Mouse (Mus musculus): Measurements from ENCODE around the gene Cstf1. TPM values are rescaled to one million over a fixed set of nuclear protein-coding genes. Genes with fewer than 3 reads are reported as not detected.

Gene Cstf1
- polyA plus RNA-seq, 1 experiment from 2014 or later = 22.4 TPM

- 68% methylated on average over 7 of the region's 7 CpGs for WGBS
- no peak overlapping the region for H3K9ac ChIP-seq (replicated peaks)
- no peaks in the 10 kb centered on the region for H3K9me3 ChIP-seq (replicated peaks)
- H3K4me1 ChIP-seq = no peaks in the 10 kb centered on the region
- no peak for ATAC-seq (ENCODE audit: low FRiP score)
- no peak overlapping the region for H3K4me2 ChIP-seq
- no peak overlapping the region for H3K4me3 ChIP-seq (replicated peaks)
- no peak overlapping the region for H3K27ac ChIP-seq (replicated peaks)
- H3K27me3 ChIP-seq (replicated peaks) = no peaks in the 10 kb centered on the region
- no peaks in the 10 kb centered on the region for H3K36me3 ChIP-seq
Observed at GRCm38 (mm10) chr2:172404239-172404638, 33.8 kb downstream of the Cstf1 start.

GRCm38 (mm10) chr2:172405011-172405410, 34.5 kb downstream of the Cstf1 start:
- H3K4me3 ChIP-seq (replicated peaks) = no peak overlapping the region
- no peak overlapping the region for H3K9ac ChIP-seq (replicated peaks)
- no peaks in the 10 kb centered on the region for H3K9me3 ChIP-seq (replicated peaks)
- H3K4me1 ChIP-seq = no peaks in the 10 kb centered on the region
- no peaks in the 10 kb centered on the region for H3K36me3 ChIP-seq
- WGBS = 78% methylated on average over 3 of the region's 3 CpGs
- no peak overlapping the region for H3K4me2 ChIP-seq
- ATAC-seq (ENCODE audit: low FRiP score) = no peak
- no peak overlapping the region for H3K27ac ChIP-seq (replicated peaks)
- H3K27me3 ChIP-seq (replicated peaks) = no peaks in the 10 kb centered on the region

GRCm38 (mm10) chr2:172406173-172406572, 35.7 kb downstream of the Cstf1 start:
- H3K4me2 ChIP-seq = no peak overlapping the region
- H3K4me1 ChIP-seq = no peaks in the 10 kb centered on the region
- no peaks in the 10 kb centered on the region for H3K9me3 ChIP-seq (replicated peaks)
- H3K4me3 ChIP-seq (replicated peaks) = no peak overlapping the region
- H3K27me3 ChIP-seq (replicated peaks) = no peaks in the 10 kb centered on the region
- WGBS = 77% methylated on average over 4 of the region's 4 CpGs
- H3K27ac ChIP-seq (replicated peaks) = no peak overlapping the region
- no peaks in the 10 kb centered on the region for H3K36me3 ChIP-seq
- ATAC-seq (ENCODE audit: low FRiP score) = no peak
- H3K9ac ChIP-seq (replicated peaks) = no peak overlapping the region

- Histone ChIP-seq H3K27me3 (replicated peaks) (no peaks in the 10 kb centered on the region), H3K4me2 (no peak overlapping the region), H3K4me3 (replicated peaks) (no peak overlapping the region), H3K27ac (replicated peaks) (no peak overlapping the region), H3K9ac (replicated peaks) (no peak overlapping the region), H3K9me3 (replicated peaks) (no peaks in the 10 kb centered on the region), H3K4me1 (peaks cover 2% of the 10 kb centered on the region), H3K36me3 (no peaks in the 10 kb centered on the region)
- no peak for ATAC-seq (ENCODE audit: low FRiP score)
- WGBS = 82% methylated on average over 2 of the region's 2 CpGs
Observed at GRCm38 (mm10) chr2:172407499-172407898, 37.0 kb downstream of the Cstf1 start.

- Histone ChIP-seq H3K9me3 (replicated peaks) (no peaks in the 10 kb centered on the region), H3K36me3 (no peaks in the 10 kb centered on the region), H3K27ac (replicated peaks) (no peak overlapping the region), H3K4me1 (peaks cover 10% of the 10 kb centered on the region), H3K9ac (replicated peaks) (no peak overlapping the region), H3K4me3 (replicated peaks) (no peak overlapping the region), H3K27me3 (replicated peaks) (no peaks in the 10 kb centered on the region), H3K4me2 (no peak overlapping the region)
- ATAC-seq (ENCODE audit: low FRiP score) = no peak
- WGBS = 78% methylated on average over 2 of the region's 2 CpGs
Observed at GRCm38 (mm10) chr2:172410686-172411085, 40.2 kb downstream of the Cstf1 start.

GRCm38 (mm10) chr2:172411091-172411490, 40.6 kb downstream of the Cstf1 start:
- no peak for ATAC-seq (ENCODE audit: low FRiP score)
- Histone ChIP-seq H3K27me3 (replicated peaks) (no peaks in the 10 kb centered on the region), H3K9ac (replicated peaks) (no peak overlapping the region), H3K4me2 (no peak overlapping the region), H3K27ac (replicated peaks) (no peak overlapping the region), H3K36me3 (no peaks in the 10 kb centered on the region), H3K4me1 (peaks cover 10% of the 10 kb centered on the region), H3K9me3 (replicated peaks) (no peaks in the 10 kb centered on the region), H3K4me3 (replicated peaks) (no peak overlapping the region)
- WGBS = 83% methylated on average over 11 of the region's 11 CpGs

GRCm38 (mm10) chr2:172412454-172412853, 42.0 kb downstream of the Cstf1 start:
- Histone ChIP-seq H3K9me3 (replicated peaks) (no peaks in the 10 kb centered on the region), H3K36me3 (no peaks in the 10 kb centered on the region), H3K4me1 (peaks cover 10% of the 10 kb centered on the region), H3K4me3 (replicated peaks) (no peak overlapping the region), H3K27ac (replicated peaks) (no peak overlapping the region), H3K4me2 (peak overlapping the region; percentile 31), H3K27me3 (replicated peaks) (no peaks in the 10 kb centered on the region), H3K9ac (replicated peaks) (no peak overlapping the region)
- 10% methylated on average over 9 of the region's 9 CpGs for WGBS
- ATAC-seq (ENCODE audit: low FRiP score) = no peak

- ATAC-seq (ENCODE audit: low FRiP score) = no peak
- 34% methylated on average over 4 of the region's 4 CpGs for WGBS
Observed at GRCm38 (mm10) chr2:172413273-172413672, 42.8 kb downstream of the Cstf1 start.

GRCm38 (mm10) chr2:172413894-172414293, 43.4 kb downstream of the Cstf1 start:
- 65% methylated on average over 5 of the region's 5 CpGs for WGBS
- ATAC-seq (ENCODE audit: low FRiP score) = no peak

More at GRCm38 (mm10) chr2:172413273-172413672, 42.8 kb downstream of the Cstf1 start:
- Histone ChIP-seq H3K9ac (replicated peaks) (no peak overlapping the region), H3K9me3 (replicated peaks) (no peaks in the 10 kb centered on the region), H3K4me3 (replicated peaks) (no peak overlapping the region), H3K27me3 (replicated peaks) (no peaks in the 10 kb centered on the region), H3K4me2 (no peak overlapping the region), H3K36me3 (no peaks in the 10 kb centered on the region), H3K27ac (replicated peaks) (no peak overlapping the region), H3K4me1 (peaks cover 10% of the 10 kb centered on the region)

GRCm38 (mm10) chr2:172416218-172416617, 45.7 kb downstream of the Cstf1 start:
- Histone ChIP-seq H3K9me3 (replicated peaks) (no peaks in the 10 kb centered on the region), H3K9ac (replicated peaks) (no peak overlapping the region), H3K36me3 (no peaks in the 10 kb centered on the region), H3K27ac (replicated peaks) (no peak overlapping the region), H3K4me2 (no peak overlapping the region), H3K27me3 (replicated peaks) (no peaks in the 10 kb centered on the region), H3K4me3 (replicated peaks) (no peak overlapping the region), H3K4me1 (peaks cover 10% of the 10 kb centered on the region)
- no peak for ATAC-seq (ENCODE audit: low FRiP score)
- 71% methylated on average over 12 of the region's 12 CpGs for WGBS

More at GRCm38 (mm10) chr2:172413894-172414293, 43.4 kb downstream of the Cstf1 start:
- H3K27ac ChIP-seq (replicated peaks) = no peak overlapping the region
- H3K4me2 ChIP-seq = no peak overlapping the region
- peaks cover 10% of the 10 kb centered on the region for H3K4me1 ChIP-seq
- H3K9ac ChIP-seq (replicated peaks) = no peak overlapping the region
- no peaks in the 10 kb centered on the region for H3K9me3 ChIP-seq (replicated peaks)
- H3K36me3 ChIP-seq = no peaks in the 10 kb centered on the region
- H3K27me3 ChIP-seq (replicated peaks) = no peaks in the 10 kb centered on the region
- no peak overlapping the region for H3K4me3 ChIP-seq (replicated peaks)

GRCm38 (mm10) chr2:172416876-172417275, 46.4 kb downstream of the Cstf1 start:
- Histone ChIP-seq H3K4me1 (peaks cover 10% of the 10 kb centered on the region), H3K27ac (replicated peaks) (no peak overlapping the region), H3K27me3 (replicated peaks) (no peaks in the 10 kb centered on the region), H3K4me3 (replicated peaks) (no peak overlapping the region), H3K4me2 (no peak overlapping the region), H3K9ac (replicated peaks) (no peak overlapping the region), H3K36me3 (no peaks in the 10 kb centered on the region), H3K9me3 (replicated peaks) (no peaks in the 10 kb centered on the region)
- WGBS = 92% methylated on average over 5 of the region's 5 CpGs
- no peak for ATAC-seq (ENCODE audit: low FRiP score)

- no peaks in the 10 kb centered on the region for H3K9me3 ChIP-seq (replicated peaks)
- no peak overlapping the region for H3K4me2 ChIP-seq
- WGBS = 88% methylated on average over 5 of the region's 5 CpGs
- no peak overlapping the region for H3K9ac ChIP-seq (replicated peaks)
- 0 out of 2 replicates have a peak, but pooled peaks cover 3% of the 10 kb centered on the region for H3K4me1 ChIP-seq
- no peak overlapping the region for H3K4me3 ChIP-seq (replicated peaks)
- no peak for ATAC-seq (ENCODE audit: low FRiP score)
- no peaks in the 10 kb centered on the region for H3K27me3 ChIP-seq (replicated peaks)
- H3K27ac ChIP-seq (replicated peaks) = no peak overlapping the region
- H3K36me3 ChIP-seq = no peaks in the 10 kb centered on the region
Observed at GRCm38 (mm10) chr2:172418208-172418607, 47.7 kb downstream of the Cstf1 start.

- Histone ChIP-seq H3K9me3 (replicated peaks) (no peaks in the 10 kb centered on the region), H3K27me3 (replicated peaks) (0 out of 2 replicates have a peak, but pooled peaks cover 4% of the 10 kb centered on the region), H3K9ac (replicated peaks) (no peak overlapping the region), H3K27ac (replicated peaks) (no peak overlapping the region), H3K4me1 (no peaks in the 10 kb centered on the region), H3K36me3 (no peaks in the 10 kb centered on the region), H3K4me2 (no peak overlapping the region), H3K4me3 (replicated peaks) (no peak overlapping the region)
- no peak for ATAC-seq (ENCODE audit: low FRiP score)
- 83% methylated on average over 1 of the region's 1 CpGs for whole genome bisulfite sequencing
Observed at GRCm38 (mm10) chr2:172430609-172431008, 60.1 kb downstream of the Cstf1 start.
